Comparison of ENCODE assay signal across 19 mouse cellular contexts in the genomic region with DNA sequence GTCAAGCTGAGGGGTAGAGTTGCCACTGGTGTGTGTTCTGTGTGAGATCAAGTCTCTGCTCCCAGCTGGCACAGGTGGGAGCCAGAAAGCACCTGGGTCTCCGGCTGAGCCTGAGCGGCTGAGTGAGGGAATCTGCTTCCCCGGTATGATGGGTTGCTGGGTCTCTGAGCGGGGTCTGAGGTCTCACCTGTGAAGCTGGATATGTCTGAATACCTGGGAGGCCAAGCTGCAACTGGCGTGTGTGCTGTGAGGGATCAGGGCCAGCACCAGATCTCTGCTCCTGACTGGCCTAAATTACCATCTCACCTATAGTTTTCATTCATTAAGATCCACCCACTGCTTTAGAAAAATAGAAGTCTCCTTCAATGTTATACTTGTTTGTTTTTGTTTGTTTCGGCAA. TPM values are rescaled to one million over a fixed set of nuclear protein-coding genes. Genes with fewer than 3 reads are reported as not detected.
"Had no signal": no experiment of that assay in that cellular context is flagged by ENCODE, and none has a peak within 500 bp of the region (broad histone marks: within the 10 kb centered on the region; RNA-seq: fewer than 3 reads in every experiment).

No protein-coding gene starts in this region.

- H3K4me1 ChIP-seq: neural tube, embryonic 13.5 days; neural tube, embryonic 15.5 days; stomach, embryonic 15.5 days had no signal

- H3K27ac ChIP-seq: neural tube, embryonic 13.5 days; neural tube, embryonic 15.5 days; stomach, embryonic 15.5 days; stomach, postnatal 0 days had no signal

- H3K4me3 ChIP-seq: neural tube, embryonic 13.5 days; neural tube, embryonic 15.5 days; stomach, embryonic 15.5 days had no signal

- H3K9me3 ChIP-seq: stomach, embryonic 15.5 days had no signal

- H3K36me3 ChIP-seq: stomach, embryonic 15.5 days had no signal

- DNase-seq: retina, postnatal 1 day; right cerebral cortex, adult 18-20 months; right cerebral cortex, postnatal 14 days; right cerebral cortex, postnatal 25 days; right cerebral cortex, postnatal 4 days; spleen, adult 18-20 months; thymus, adult 18-20 months; thymus, adult 2 months; thymus, postnatal 14 days; thymus, postnatal 25 days; thymus, postnatal 36 days; thymus, postnatal 4 days had no signal

- H3K27me3 ChIP-seq: neural tube, embryonic 13.5 days; neural tube, embryonic 15.5 days; stomach, embryonic 15.5 days had no signal

RNA-seq across cellular contexts. Expression of a gene that starts 29.1 kb away (rescaled TPM):
- total RNA-seq: neutrophil, adult 5-6 weeks had no signal
- polyA plus RNA-seq: small intestine, adult 2 months; spleen, adult 2 months; stomach, postnatal 0 days had no signal
